Mouse (Mus musculus): ENCODE results near the gene Cyp24a1.

DNA sequence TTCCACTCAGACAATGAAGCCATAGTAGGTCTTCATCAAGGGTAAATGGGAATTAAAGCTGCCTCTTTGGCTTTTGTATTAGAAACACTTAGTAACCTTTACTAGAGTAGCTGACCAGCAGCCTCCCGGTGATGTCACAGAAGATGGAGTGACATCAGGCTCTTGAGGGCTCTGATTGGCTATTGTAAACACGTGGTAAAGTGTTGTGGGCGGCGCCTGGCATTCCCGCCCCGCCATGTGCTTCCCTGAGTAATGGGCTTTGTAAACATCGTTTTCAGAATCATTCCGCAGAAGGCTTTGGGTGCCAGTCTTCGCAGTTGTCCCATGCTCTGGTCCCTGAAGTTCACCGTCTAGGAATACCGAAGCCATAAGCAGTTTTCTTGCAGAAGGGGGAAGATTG is 13.0 kb downstream of the Cyp24a1 start:
- TF ChIP-seq POLR2A (IDR thresholded peaks at IDR 0.05; ENCODE audit: insufficient read length, low read depth) (no peak), E2F4 (IDR thresholded peaks at IDR 0.05; ENCODE audit: insufficient read depth) (no peak)

Data from myocyte (in vitro differentiated cells).